Mouse (Mus musculus) erythroblast, embryonic 14.5 days (primary cell): ENCODE results near the gene Usb1. TPM values are rescaled to one million over a fixed set of nuclear protein-coding genes. Genes with fewer than 3 reads are reported as not detected.

Experiments used
- H3K27me3 ChIP-seq: 2 replicates; pipeline ENCODE4 v1.6.1; 2012; ENCODE audit warnings: inconsistent platforms; ENCODE audit not compliant: control insufficient read depth
- H3K36me3 ChIP-seq: 2 replicates; pipeline ENCODE4 v1.6.1; 2012; ENCODE audit warnings: mild to moderate bottlenecking, inconsistent platforms; ENCODE audit not compliant: control insufficient read depth
- H3K4me1 ChIP-seq: 2 replicates; pipeline ENCODE4 v1.6.1; 2012; ENCODE audit warnings: inconsistent platforms; ENCODE audit not compliant: control insufficient read depth
- H3K4me3 ChIP-seq: replicated peaks from 2 replicates; pipeline ENCODE3; 2012; ENCODE audit warnings: moderate library complexity, mild to moderate bottlenecking, inconsistent platforms
- H3K9me3 ChIP-seq: 2 replicates; pipeline ENCODE4 v1.6.1; 2012; ENCODE audit warnings: low read length, inconsistent platforms, mixed read lengths; ENCODE audit not compliant: control insufficient read depth
- GATA1 ChIP-seq: IDR thresholded peaks from 2 replicates; pipeline ENCODE4 v1.6.1; 2012; ENCODE audit warnings: low read length, inconsistent platforms, mixed read lengths
- TAL1 ChIP-seq: IDR thresholded peaks from 3 replicates; pipeline ENCODE4 v1.6.1; 2012; ENCODE audit warnings: low read length, inconsistent platforms, mixed read lengths
- polyA plus RNA-seq: library from polyadenylated mRNA; stranded (reverse); fragments of >175 nt; gene quantifications from 2 replicates; pipeline ENCODE4 v1.2.3, GENCODE M21; 2012

Gene Usb1
- polyA plus RNA-seq, 1 experiment, result 0.78 TPM

DNA sequence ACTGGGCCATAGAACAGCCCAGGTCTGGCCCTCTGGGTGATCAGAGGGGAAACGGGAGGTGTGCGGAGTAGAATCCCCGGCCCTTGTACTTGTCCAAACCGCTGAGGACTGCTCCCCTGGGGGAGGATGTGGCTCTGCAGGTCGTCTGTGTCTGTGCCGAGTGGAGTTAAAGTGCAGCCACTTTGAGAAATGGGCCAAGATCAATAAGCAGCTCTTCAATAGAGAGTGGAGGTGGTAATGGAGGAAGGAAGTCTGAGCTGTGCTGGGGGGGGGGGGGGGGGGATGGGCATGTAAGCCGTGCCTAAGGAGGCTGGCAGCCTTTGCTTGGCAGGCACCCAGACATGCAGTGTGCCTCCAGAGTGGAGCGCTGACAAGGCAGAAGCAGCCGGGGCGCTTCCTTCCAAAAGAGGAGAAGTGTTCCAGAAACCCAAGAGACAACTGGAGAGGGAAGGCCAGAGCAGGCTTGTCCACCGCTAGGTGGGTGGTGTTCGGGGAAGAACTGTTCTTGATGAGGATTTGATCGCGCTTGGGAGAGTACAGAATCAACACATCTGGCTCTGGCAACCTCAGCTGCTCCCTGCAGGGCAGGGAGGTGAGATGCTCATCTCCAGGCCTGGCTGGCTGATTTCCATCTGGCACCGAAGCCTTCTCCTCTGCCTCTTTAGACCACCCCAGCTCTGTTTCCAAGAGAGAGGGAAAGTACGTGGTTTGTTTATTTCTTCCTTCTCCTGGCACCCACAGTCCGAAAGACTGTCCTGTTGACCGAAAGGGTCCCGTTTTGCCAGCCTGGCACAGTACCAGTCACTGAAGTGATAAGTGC is 16.9 kb downstream of the Usb1 start:
- Histone ChIP-seq H3K27me3 (peaks cover 44% of the 10 kb centered on the region), H3K9me3 (no peaks in the 10 kb centered on the region; the same call in 1 of the 2 replicates), H3K36me3 (peaks cover 15% of the 10 kb centered on the region), H3K4me3 (no peak overlapping the region), H3K4me1 (no peaks in the 10 kb centered on the region)
- TF ChIP-seq GATA1 (no peak), TAL1 (no peak)

DNA sequence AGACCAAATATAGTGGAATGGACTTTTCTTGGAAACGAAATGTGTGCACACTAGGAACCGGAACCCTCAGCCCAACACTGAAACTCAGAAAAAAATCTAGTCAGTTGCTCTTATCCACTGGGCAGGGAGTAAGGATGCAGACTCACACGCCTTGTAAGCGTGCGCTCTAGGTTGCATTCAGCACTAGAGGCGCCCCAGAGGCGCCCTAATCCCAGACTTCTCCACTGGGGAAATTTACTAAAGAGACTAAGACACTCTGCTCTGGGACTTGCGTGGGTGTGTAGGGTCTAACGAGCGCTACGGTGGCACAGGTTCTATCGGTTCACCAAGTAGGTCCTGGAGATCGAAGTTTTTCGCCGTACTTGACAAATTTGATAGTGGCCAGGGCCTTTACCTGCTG is 19.4 kb downstream of the Usb1 start:
- Histone ChIP-seq H3K36me3 (peaks cover 1% of the 10 kb centered on the region; the same call in 1 of the 2 replicates), H3K4me1 (no peaks in the 10 kb centered on the region), H3K4me3 (no peak overlapping the region), H3K9me3 (no peaks in the 10 kb centered on the region; the same call in 1 of the 2 replicates), H3K27me3 (peaks cover 57% of the 10 kb centered on the region)
- no peak for TF ChIP-seq GATA1
- no peak for TF ChIP-seq TAL1

GRCm38 (mm10) chr8:95352151-95352870 is 20.2 kb downstream of the Usb1 start, which contains the start of gene Mmp15:
Mmp15 (plus strand) TSS chr8:95352268.
- Histone ChIP-seq H3K27me3 (peaks cover 57% of the 10 kb centered on the region), H3K9me3 (no peaks in the 10 kb centered on the region; the same call in 1 of the 2 replicates), H3K4me3 (peak within 1 kb of the TSS; percentile 41), H3K4me1 (no peaks in the 10 kb centered on the region), H3K36me3 (no peaks in the 10 kb centered on the region)
- TF ChIP-seq TAL1, result no peak
- TF ChIP-seq GATA1, result no peak

GRCm38 (mm10) chr8:95352871-95353866 is 21.1 kb downstream of the Usb1 start:
- H3K4me1 ChIP-seq, result no peaks in the 10 kb centered on the region
- peak overlapping the region; percentile 41 for H3K4me3 ChIP-seq
- H3K9me3 ChIP-seq, result no peaks in the 10 kb centered on the region; the same call in 1 of the 2 replicates
- no peaks in the 10 kb centered on the region for H3K36me3 ChIP-seq
- peaks cover 57% of the 10 kb centered on the region for H3K27me3 ChIP-seq
- TF ChIP-seq GATA1, result no peak
- TF ChIP-seq TAL1, result no peak

GRCm38 (mm10) chr8:95354606-95355005 is 22.5 kb downstream of the Usb1 start:
- no peaks in the 10 kb centered on the region; the same call in 1 of the 2 replicates for H3K9me3 ChIP-seq
- no peaks in the 10 kb centered on the region for H3K36me3 ChIP-seq
- TF ChIP-seq GATA1, result no peak
- TF ChIP-seq TAL1, result no peak
- H3K4me3 ChIP-seq, result no peak overlapping the region
- H3K4me1 ChIP-seq, result peaks cover 4% of the 10 kb centered on the region
- peaks cover 50% of the 10 kb centered on the region for H3K27me3 ChIP-seq

- no peak overlapping the region for H3K4me3 ChIP-seq
- peaks cover 15% of the 10 kb centered on the region for H3K27me3 ChIP-seq
- H3K36me3 ChIP-seq, result no peaks in the 10 kb centered on the region
- peaks cover 22% of the 10 kb centered on the region for H3K4me1 ChIP-seq
- no peak for TF ChIP-seq GATA1
- TF ChIP-seq TAL1, result no peak
- no peaks in the 10 kb centered on the region for H3K9me3 ChIP-seq
These were observed 26.7 kb downstream of the Usb1 start for GRCm38 (mm10) chr8:95358550-95359411.

DNA sequence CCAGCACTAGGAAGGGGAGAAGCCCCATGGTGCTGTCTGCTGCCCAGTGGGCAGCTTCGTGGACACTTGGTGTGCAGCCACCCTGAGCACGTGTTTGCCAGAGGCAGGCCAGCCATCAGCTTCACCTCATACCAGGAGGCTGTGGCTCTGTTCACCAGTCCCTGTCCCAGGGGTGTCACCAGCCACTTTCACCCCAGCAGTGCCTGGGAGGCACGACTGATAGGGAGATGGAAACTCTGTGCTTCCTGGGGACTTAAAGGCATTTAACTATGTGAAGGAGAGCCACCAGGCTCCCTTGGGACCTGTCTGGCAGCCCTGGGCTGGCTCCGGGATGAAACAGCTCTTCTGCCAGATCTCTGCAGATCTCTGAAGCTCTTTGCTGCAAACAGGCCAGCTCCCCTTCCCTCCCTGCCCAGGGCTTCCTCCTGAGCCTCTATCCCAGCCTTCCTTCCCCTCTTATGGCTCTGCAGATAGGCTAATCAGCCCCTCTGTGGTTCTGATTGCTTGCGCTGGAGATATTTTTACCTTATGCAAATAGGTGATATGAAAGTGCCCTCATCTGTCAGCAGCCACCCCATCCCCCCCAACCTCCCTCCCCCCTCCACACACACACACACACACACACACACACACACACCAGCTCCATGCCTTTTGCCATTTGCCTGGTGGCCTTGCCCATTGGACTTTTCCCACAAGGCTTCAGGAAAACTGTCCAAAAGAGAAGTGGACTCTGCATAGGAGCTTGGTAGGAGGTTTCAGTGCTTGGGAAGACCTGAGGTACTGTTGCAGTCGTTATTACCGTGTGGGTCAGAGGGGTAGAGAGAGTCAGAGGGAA is 28.3 kb downstream of the Usb1 start:
- no peak overlapping the region for H3K4me3 ChIP-seq

More for the DNA sequence above, 28.3 kb downstream of the Usb1 start:
- TF ChIP-seq TAL1 (no peak), GATA1 (no peak)
- H3K36me3 ChIP-seq, result no peaks in the 10 kb centered on the region
- peaks cover 22% of the 10 kb centered on the region for H3K4me1 ChIP-seq
- H3K9me3 ChIP-seq, result no peaks in the 10 kb centered on the region
- no peaks in the 10 kb centered on the region; the same call in 1 of the 2 replicates for H3K27me3 ChIP-seq
